Mouse (Mus musculus): ENCODE data around the gene Vmn2r43.
"Not testable (repeated sequence)": the region's sequence is repeated elsewhere in the genome, so short reads cannot be mapped to it uniquely, and the experiment has no call there.

Vmn2r43 gene

DNA sequence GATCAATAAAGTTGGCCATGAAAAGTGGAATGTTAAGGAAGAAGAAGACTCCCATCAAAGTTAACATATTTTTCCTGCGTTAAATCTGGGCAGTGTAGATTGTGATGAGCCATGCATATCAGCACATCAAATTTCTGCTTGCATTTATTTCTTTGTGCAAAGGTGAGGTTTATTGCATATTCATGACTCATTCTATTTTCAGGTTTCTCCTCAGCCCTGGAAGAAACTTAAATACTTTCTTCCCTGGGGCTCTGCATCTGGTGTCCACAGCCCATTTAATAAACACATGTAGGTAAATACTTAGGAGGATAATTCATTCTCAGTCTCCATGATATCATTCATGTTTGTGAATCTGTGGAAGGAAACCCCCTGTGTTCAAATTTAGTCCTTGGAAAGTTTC lies at the start of gene Vmn2r43:
TSS of gene Vmn2r43 (minus strand) at position 101 of the 400 bp plus-strand sequence.
- DNase-seq (ENCODE audit: low read depth): not testable (repeated sequence)

DNA sequence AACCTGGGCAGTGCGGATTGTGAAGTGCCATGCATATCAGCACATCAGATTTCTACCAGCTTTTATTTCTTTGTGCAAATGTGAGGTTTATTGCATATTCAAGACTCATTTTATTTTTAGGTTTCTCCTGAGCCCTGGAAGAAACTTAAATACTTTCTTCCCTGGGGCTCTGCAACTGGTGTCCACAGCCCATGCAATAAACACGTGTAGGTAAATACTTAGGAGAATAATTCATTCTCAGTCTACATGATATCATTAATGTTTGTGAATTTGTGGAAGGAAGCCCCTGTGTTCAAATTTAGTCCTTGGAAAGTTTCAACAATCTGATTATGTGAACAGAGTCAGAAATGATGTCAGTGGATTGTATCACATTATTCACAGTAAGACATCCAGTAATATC lies 60.2 kb downstream of the Vmn2r43 start, which contains the start of gene Vmn2r42:
TSS of gene Vmn2r42 (minus strand) at position 101 of the 400 bp plus-strand sequence.
- DNase-seq (ENCODE audit: low read depth): not testable (repeated sequence)
